Mouse (Mus musculus) c-Kit-positive CD71-positive TER-119-negative erythroid progenitor cells, embryonic 14.5 days (primary cell): Measurements from ENCODE around the gene Map7d3.

Experiments used
- DNase-seq: peaks from one replicate; pipeline ENCODE4 v3.0.0-alpha.2; 2013; ENCODE audit warnings: low read depth

The Map7d3 gene

GRCm38 (mm10) chrX:56821765-56822603 is at the start of gene Map7d3:
Map7d3 (minus strand) TSS chrX:56822326.
- DNase-seq, result peak; percentile 8

- no peak for DNase-seq
These were observed 47.7 kb upstream of the Map7d3 start, which contains the start of gene Adgrg4 for GRCm38 (mm10) chrX:56869863-56870262. Adgrg4 (plus strand) TSS chrX:56870163.

- no peak for DNase-seq
These were observed 19.1 kb upstream of the Map7d3 start for GRCm38 (mm10) chrX:56841255-56841654.

DNA sequence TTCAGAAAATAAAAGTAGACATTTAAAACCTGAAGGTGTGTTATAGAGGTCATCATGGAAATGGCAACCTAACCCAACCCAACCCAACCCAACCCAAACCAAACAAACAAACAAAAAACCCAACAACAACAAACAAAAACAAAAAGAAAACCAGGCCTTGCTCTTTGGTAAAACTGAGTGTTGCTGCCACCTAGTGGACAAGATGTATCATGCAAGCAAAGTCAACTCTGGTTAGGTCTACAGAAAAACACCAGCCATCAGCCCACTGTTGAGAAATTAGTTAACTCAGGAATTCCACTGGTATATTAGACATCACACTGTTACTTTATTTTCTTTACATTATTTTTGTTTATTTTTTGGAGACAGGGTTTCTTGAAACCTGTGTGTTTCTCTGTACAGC is 17.2 kb upstream of the Map7d3 start:
- DNase-seq, result peak; percentile 19

DNA sequence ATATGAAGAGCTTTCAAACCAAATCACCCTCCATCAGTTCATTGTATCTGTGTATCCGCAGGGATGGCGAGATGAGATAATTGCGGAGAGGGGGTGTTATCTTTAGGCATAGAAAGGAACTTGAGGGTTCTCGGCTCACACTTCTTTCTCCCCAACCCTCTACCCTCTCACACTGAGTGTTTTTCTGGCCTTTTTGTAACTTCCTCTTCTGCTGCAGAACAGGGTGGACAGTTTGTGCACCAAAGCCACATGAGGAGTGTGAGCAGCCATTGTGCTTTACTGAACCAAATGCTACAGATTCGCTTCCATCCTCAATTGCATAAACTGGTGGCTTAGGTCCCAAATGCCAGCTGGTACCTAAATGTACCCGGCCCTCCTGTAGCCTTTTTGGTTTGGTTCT is 13.7 kb upstream of the Map7d3 start:
- DNase-seq, result no peak

GRCm38 (mm10) chrX:56827492-56827891 is 5.4 kb upstream of the Map7d3 start:
- no peak for DNase-seq

DNA sequence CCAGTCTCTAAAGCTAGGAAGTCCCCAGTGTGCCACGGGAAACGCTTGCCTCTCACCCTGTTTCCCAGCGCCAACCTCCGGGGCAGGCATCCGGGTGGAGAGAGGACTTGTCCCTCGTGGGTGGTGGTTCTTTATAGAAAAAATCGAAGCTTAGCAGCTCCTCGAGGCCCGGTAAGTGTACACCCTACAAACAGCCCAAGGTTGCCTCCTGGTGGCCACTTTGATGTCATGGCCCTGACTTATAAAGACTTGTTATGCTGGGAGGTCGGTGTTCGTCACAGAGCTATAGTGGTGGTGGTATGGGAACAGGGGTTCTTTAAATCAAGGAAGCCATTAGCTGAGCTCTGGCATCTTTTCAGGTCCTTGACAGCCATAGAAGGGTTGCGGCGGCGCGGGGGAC is 30.9 kb downstream of the Map7d3 start:
- DNase-seq, result peak; percentile 28

DNA sequence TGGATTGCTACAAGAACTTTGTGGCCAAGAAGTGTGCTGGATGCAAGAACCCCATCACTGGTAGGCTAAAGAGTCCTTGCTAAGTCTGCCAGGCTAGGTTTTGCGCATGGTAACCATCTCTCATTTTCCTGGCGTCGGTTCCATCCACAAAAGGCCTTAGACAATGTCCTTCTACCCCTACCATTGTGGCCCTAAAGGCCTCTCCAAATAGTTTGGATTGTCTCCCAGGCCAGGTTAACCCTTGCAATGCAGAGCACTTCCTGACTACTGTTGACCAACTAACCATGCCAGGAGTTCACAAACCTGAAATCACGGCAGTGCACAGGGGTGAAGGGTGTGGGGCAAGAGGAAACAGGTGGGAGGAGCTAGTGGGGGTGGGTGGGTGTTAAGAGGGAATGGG is 31.5 kb downstream of the Map7d3 start:
- no peak for DNase-seq

GRCm38 (mm10) chrX:56787486-56787885 is 34.6 kb downstream of the Map7d3 start:
- DNase-seq, result no peak

DNA sequence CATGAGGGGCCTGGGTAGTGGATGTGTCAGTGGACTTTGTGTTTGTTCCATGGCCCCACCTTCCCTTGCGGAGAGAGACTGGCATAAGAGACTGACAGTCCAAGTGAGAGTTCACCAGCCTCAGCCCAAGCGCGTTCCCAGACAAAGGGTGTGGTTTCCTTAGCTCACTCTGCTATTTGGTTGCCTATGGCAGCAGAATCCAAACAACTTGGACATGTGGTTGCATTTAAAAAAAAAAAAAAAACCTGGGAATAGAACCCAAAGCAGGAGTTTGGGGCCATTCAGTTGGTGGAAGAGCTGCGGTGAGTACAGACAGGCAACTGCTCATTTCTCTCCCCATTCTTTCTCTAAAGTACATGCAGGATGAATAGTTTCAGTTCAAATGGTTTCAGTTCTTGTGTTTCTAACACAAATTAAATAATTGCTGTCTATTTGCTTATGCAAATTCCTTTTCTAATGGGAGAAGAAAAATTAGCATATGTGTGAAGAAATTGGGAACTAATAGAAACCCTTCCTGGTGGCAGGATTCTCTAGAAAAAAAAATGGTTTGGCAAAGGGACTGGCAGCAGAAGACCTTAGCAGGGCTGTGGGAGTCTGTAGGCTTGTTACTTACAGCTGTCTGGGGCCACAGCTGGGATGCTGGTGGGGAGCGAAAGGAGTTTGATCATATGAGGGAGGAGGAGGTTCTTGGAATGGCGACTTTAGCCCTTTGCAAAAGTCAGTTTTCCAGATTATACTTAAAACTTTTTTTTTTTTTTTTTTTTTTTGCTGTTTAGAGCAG is 35.7 kb downstream of the Map7d3 start:
- DNase-seq, result no peak

GRCm38 (mm10) chrX:56773329-56773728 is 48.8 kb downstream of the Map7d3 start:
- DNase-seq, result no peak

DNA sequence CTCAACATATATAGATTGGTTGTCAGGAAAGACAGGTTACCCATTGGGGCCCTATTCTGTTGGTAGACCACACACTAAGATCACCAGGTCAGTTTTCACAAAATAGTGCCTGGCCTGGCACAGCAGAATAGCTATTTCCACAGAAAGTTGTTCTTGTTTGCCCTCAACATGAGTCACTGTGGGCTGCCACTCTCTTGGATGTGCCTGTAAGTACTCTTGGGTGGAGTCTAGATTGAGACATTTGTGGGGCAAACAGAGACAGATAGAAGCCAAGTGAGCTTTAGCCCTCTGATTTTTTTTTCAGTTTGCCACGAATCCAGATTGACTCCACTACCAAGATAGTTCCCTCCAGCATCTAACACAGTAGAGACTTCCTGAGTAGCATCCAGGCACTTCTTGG is 50.4 kb downstream of the Map7d3 start:
- DNase-seq, result no peak

DNA sequence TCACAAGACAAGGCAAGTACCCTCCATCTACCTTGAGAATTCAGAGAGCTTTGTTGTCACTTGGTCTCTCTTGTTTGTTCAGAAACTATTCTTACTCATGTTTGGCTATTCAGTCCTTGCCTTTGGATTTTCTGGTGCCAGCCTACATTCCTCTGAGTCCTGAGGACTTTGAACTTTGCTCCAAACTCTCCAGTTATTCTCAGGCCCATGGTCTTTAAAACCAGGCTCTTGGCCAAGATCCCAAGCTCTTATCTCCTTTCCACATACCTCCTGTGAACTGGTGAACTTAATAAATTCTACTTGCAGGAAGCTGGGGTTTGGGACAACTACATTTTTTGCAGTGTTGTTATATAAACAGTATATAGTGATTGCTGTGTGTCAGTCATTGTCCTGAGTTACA is 52.3 kb downstream of the Map7d3 start:
- no peak for DNase-seq

DNA sequence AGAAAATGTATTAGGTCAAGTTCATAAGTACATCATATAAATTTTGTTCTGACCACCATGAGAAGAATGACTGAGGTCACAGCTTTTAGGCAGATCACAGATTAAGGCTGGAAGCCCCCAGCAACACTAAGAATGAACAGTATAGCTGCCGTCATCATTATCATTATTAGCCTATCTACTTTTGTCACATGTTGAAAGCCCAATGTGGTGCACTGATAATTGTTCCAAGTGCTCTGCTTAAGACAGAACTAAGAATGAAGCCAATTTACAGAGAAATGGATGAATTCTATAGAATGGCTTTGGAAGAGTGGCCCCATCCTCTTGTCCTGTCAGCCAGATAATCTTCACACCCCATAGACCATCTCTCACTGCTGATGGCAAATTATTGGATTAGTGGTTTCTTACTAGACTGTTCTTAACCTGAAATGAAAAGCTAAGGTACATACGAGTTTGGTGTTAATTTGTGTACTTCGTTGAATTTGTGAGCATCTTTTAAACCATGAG is 61.8 kb downstream of the Map7d3 start:
- peak; percentile 45 for DNase-seq

DNA sequence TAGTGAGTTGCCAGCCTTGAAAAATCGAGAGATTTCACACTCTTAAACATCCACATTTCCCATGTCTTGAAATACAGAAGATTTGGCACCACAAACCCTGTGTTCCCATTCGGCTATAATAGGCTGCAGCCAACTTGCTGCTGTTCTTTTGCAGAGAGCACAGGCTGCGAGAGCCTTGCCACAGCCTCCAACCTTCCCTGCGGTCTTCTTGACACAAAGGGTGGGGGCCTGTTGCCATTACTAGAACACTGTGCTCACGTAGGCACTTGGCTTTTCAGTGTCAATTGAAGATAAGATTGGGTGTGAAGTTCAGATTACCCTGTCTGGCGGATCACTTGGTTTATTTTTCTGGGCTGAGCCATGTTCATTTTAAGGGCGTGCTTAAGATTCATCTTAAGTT is 65.8 kb downstream of the Map7d3 start:
- DNase-seq, result peak; percentile 34

DNA sequence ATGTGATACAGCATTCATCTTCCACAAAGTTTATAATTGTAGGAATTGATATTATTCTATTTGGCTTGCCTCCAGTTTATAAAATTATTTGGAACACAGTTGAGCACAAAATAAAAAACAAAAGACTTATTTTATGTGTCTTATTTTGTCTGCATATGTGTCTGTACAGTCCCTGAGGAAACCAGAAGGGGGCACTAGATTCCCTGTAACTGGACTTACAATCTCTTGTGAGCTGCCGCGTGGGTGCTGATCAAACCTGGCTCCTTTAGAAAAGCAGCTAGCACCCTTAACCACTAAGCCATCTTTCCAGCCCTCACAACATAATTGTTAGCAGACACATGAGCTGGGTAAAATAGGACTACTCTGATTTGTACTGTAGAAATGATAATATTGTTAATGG is 66.5 kb downstream of the Map7d3 start:
- peak; percentile 40 for DNase-seq

DNA sequence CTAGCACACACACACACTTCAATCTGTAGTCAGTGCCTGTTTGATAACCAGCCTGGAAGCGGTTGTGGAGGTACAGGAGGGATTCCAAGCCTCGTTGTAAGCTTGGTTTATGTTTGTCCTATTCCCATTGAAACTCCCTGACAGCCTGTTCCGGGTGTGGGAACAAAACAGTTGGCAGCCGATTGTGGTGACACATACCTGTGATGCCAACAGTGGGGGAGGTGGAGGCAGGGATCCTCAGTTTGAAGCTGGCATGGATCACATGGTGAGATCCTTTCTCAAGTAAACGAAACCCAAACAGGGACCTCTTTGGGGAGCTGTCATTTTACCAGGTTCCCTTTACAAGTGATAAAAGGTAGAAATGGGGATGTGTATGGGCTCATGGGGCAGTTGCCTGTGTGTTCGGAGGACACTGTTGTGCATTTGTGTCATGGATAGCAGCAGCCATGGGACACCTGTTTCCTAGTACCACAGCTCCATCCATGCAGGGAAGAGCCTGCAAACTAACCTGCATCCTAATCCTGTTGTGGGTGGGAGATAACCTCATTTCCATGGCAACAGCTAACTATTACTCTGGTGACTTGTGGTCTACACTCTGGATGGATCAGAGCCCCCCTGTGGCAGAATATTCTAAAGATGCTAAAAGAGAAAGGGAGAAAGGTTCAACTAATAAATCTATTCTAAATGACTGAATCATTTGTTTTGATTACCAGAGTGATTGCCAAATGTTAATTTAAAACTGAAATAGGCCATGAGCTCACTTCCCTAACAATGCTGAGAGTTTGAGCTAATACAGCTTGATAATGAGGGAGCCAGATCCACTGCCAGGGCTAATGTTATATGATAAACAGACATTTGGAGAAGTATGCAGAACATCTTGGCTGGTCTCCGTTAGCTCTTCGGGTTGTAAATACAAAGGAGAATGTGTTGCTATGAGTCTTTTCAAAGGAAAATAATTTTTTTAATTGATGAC is 68.5 kb downstream of the Map7d3 start:
- no peak for DNase-seq

GRCm38 (mm10) chrX:56752144-56752543 is 70.0 kb downstream of the Map7d3 start:
- no peak for DNase-seq

DNA sequence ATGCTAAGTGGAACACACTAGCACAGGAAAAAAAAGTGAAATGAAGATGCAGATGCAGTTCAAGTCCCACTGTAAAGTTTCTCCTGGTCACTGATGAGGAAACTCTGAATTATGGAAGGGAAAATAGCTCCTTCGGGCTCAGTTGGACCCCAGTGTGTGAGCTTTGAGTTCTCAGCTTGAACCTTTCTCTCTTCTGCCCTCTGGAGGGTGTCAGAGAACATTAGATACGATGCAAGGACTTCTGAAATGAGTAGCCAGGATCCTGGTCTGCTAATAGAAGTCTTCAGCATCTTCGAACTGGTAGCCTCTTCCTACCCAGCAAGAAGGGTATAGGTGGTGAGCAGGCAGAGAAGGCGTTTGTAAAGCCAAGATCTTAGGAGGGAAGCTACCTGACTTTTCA is 70.6 kb downstream of the Map7d3 start:
- DNase-seq, result no peak
